Mouse (Mus musculus) forebrain, embryonic 14.5 days (tissue): ENCODE measurements around the gene Clca2. TPM values are rescaled to one million over a fixed set of nuclear protein-coding genes. Genes with fewer than 3 reads are reported as not detected.

Source experiments
- ATAC-seq: fragments of 200-750 bp; cut with Nextera tagmentation; 2 replicates; pipeline ENCODE4 v1.8.0; 2017; ENCODE audit warnings: mild to moderate bottlenecking, moderate library complexity
- DNase-seq: peaks from one replicate; pipeline ENCODE4 v3.0.0-alpha.2; 2015; ENCODE audit warnings: low spot score
- H3K27ac ChIP-seq: fragments of 300-500 bp; sonication (generic); 2 replicates; pipeline ENCODE4 v1.5.1; 2014; ENCODE audit warnings: low read depth, mild to moderate bottlenecking, control low read depth, low read length, moderate library complexity
- H3K27me3 ChIP-seq: fragments of 300-500 bp; sonication (generic); replicated peaks from 2 replicates; pipeline ENCODE4 v1.6.1; 2014; ENCODE audit warnings: low read length, control low read depth, mixed read lengths; ENCODE audit not compliant: control insufficient read depth, insufficient read depth
- H3K36me3 ChIP-seq: fragments of 300-500 bp; sonication (generic); 2 replicates; pipeline ENCODE4 v1.6.1; 2014; ENCODE audit warnings: low read length, control low read depth; ENCODE audit not compliant: control insufficient read depth, insufficient read depth
- H3K4me1 ChIP-seq: fragments of 300-500 bp; sonication (generic); 2 replicates; pipeline ENCODE4 v1.6.1; 2014; ENCODE audit warnings: antibody characterized with exemption, low read length, control low read depth; ENCODE audit not compliant: control insufficient read depth, insufficient read depth
- H3K4me2 ChIP-seq: fragments of 300-500 bp; sonication (generic); 2 replicates; pipeline ENCODE4 v1.6.1; 2014; ENCODE audit warnings: mild to moderate bottlenecking, control low read depth, low read length
- H3K4me3 ChIP-seq: fragments of 300-500 bp; sonication (generic); 2 replicates; pipeline ENCODE4 v1.5.1; 2014; ENCODE audit warnings: low read depth, low read length, control low read depth
- H3K9ac ChIP-seq: fragments of 300-500 bp; sonication (generic); 2 replicates; pipeline ENCODE4 v1.6.1; 2014; ENCODE audit warnings: mild to moderate bottlenecking, low read length, control low read depth, moderate library complexity
- H3K9me3 ChIP-seq: fragments of 300-500 bp; sonication (generic); replicated peaks from 2 replicates; pipeline ENCODE4 v1.6.1; 2016; ENCODE audit warnings: low read length, control low read depth, mixed read lengths; ENCODE audit not compliant: control insufficient read depth
- WGBS: fragments of 180-500 bp; shearing (Covaris S2); extraction: QIAGEN DNeasy Blood & Tissue Kit; methylation state at CpG from one replicate; pipeline ENCODE4 v1.1.7; 2014; 5-methylcytosine and 5-hydroxymethylcytosine counted together
- polyA plus RNA-seq: library from polyadenylated mRNA; unstranded; fragments of >200 nt; fragmentation: Nextera tagmentation; extraction: Ambion mirVana; gene quantifications from 2 replicates; pipeline ENCODE4 v1.2.1, GENCODE M21; 2014

The Clca2 gene
- polyA plus RNA-seq, 1 experiment from 2014 or later, result 0.11 TPM

DNA sequence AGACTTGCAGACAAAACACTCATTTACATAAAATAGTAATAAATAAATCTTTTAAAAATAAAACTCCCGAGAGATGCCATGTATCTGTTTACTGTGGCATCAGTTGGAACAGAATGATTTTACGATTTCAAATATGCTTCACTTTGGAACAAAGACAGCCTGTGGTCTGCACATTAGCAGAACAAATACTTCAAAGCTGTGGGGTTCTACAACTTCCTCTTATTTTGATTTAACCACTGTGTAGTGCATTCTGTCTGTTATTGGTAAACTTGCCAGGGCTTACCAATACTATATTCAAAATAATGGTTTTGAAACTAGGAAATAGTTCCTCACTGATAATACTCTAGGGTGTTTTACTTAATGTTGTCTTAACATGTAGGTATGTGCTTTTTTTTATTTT is 27.4 kb upstream of the Clca2 start:
- no peak overlapping the region for H3K27ac ChIP-seq
- no peaks in the 10 kb centered on the region for H3K4me1 ChIP-seq
- H3K36me3 ChIP-seq, result peaks cover 24% of the 10 kb centered on the region
- ATAC-seq (no peak), DNase-seq (no peak)
- no peak overlapping the region for H3K4me2 ChIP-seq
- H3K4me3 ChIP-seq, result no peak overlapping the region
- WGBS, result 91% methylated on average over 2 of the region's 2 CpGs
- H3K9ac ChIP-seq, result no peak overlapping the region
- no peaks in the 10 kb centered on the region for H3K27me3 ChIP-seq
- no peaks in the 10 kb centered on the region for H3K9me3 ChIP-seq

GRCm38 (mm10) chr3:145119425-145119824 is 20.2 kb upstream of the Clca2 start:
- H3K9me3 ChIP-seq, result no peaks in the 10 kb centered on the region
- DNase-seq, result peak; percentile 6
- no peaks in the 10 kb centered on the region for H3K27me3 ChIP-seq
- 73% methylated on average over 7 of the region's 7 CpGs for WGBS
- peak overlapping the region; percentile 90 for H3K9ac ChIP-seq
- peak overlapping the region; percentile 83 for H3K4me2 ChIP-seq
- peaks cover 10% of the 10 kb centered on the region; the same call in 1 of the 2 replicates for H3K4me1 ChIP-seq
- peak overlapping the region; percentile 64 for H3K4me3 ChIP-seq
- H3K27ac ChIP-seq, result no peak overlapping the region
- H3K36me3 ChIP-seq, result no peaks in the 10 kb centered on the region
- no peak for ATAC-seq

GRCm38 (mm10) chr3:145119002-145119358 is 19.7 kb upstream of the Clca2 start:
- Histone ChIP-seq H3K27ac (peak overlapping the region; percentile 98; the same call in 1 of the 2 replicates), H3K4me1 (peaks cover 10% of the 10 kb centered on the region; the same call in 1 of the 2 replicates), H3K27me3 (no peaks in the 10 kb centered on the region), H3K4me2 (peak overlapping the region; percentile 83), H3K36me3 (no peaks in the 10 kb centered on the region), H3K9me3 (no peaks in the 10 kb centered on the region), H3K4me3 (peak overlapping the region; percentile 64), H3K9ac (peak overlapping the region; percentile 90)
- WGBS, result 6% methylated on average over 14 of the region's 14 CpGs
- no peak for ATAC-seq
- DNase-seq, result no peak

- Histone ChIP-seq H3K27ac (peak within 1 kb of the TSS; percentile 98), H3K9me3 (no peaks in the 10 kb centered on the region), H3K9ac (peak within 1 kb of the TSS; percentile 90), H3K27me3 (no peaks in the 10 kb centered on the region), H3K4me1 (peaks cover 10% of the 10 kb centered on the region; the same call in 1 of the 2 replicates), H3K4me3 (peak within 1 kb of the TSS; percentile 64), H3K36me3 (no peaks in the 10 kb centered on the region), H3K4me2 (peak within 1 kb of the TSS; percentile 83)
- peak; percentile 98 for ATAC-seq
- under 1% methylated on average over 56 of the region's 57 CpGs for WGBS
- peak; percentile 98 for DNase-seq
These were observed 19.2 kb upstream of the Clca2 start, which contains the start of gene Odf2l for GRCm38 (mm10) chr3:145118254-145119001. Odf2l (plus strand) TSS chr3:145118588.

DNA sequence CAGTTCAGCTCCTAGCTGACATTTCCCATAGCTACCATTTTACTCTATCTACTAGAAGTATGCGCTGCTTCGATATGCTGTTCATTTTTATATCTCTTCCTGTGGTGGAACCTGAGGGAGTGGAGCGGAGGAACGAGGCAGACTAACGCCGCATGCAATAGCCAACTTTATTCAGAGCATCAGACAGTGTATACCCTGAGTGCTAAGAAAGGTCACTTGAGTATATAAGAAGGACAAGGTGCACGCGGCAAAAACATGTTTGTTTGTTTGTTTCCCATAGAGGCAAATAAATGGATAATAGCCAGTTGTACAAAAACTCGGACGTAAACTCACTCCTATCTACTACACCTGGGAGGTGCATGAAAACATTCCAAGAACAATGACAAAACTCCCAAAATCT is 18.4 kb upstream of the Clca2 start:
- Histone ChIP-seq H3K9ac (peak overlapping the region; percentile 90), H3K4me3 (peak overlapping the region; percentile 64), H3K9me3 (no peaks in the 10 kb centered on the region), H3K4me2 (peak overlapping the region; percentile 60), H3K36me3 (no peaks in the 10 kb centered on the region), H3K4me1 (peaks cover 10% of the 10 kb centered on the region; the same call in 1 of the 2 replicates), H3K27ac (peak overlapping the region; percentile 98; the same call in 1 of the 2 replicates), H3K27me3 (no peaks in the 10 kb centered on the region)
- ATAC-seq (no peak), DNase-seq (no peak)
- WGBS, result 83% methylated on average over 10 of the region's 10 CpGs

DNA sequence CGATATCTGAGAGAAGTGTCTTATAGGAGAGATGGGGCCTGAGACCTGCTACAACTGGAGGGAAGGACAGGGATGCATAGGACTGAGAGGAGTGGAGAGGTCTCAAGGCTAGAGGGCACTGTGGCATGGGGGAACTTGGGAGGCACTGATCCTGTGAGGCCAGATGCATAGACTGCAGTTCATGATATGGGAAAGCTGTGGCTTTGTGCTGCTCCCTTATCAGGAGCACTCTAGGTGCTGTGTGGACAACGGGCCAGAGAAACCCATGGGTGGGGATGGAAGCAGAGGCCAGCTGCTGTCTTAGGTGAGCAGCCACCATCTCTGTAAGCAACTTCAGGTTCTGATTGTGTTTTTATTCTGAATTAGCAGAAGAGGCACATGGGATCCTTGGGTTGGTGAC is 15.9 kb upstream of the Clca2 start:
- 88% methylated on average over 2 of the region's 2 CpGs for WGBS
- H3K36me3 ChIP-seq, result no peaks in the 10 kb centered on the region
- no peaks in the 10 kb centered on the region for H3K9me3 ChIP-seq
- H3K4me2 ChIP-seq, result no peak overlapping the region
- H3K27ac ChIP-seq, result no peak overlapping the region
- ATAC-seq (no peak), DNase-seq (no peak)
- no peak overlapping the region for H3K4me3 ChIP-seq
- H3K9ac ChIP-seq, result no peak overlapping the region
- peaks cover 10% of the 10 kb centered on the region; the same call in 1 of the 2 replicates for H3K4me1 ChIP-seq
- no peaks in the 10 kb centered on the region for H3K27me3 ChIP-seq

DNA sequence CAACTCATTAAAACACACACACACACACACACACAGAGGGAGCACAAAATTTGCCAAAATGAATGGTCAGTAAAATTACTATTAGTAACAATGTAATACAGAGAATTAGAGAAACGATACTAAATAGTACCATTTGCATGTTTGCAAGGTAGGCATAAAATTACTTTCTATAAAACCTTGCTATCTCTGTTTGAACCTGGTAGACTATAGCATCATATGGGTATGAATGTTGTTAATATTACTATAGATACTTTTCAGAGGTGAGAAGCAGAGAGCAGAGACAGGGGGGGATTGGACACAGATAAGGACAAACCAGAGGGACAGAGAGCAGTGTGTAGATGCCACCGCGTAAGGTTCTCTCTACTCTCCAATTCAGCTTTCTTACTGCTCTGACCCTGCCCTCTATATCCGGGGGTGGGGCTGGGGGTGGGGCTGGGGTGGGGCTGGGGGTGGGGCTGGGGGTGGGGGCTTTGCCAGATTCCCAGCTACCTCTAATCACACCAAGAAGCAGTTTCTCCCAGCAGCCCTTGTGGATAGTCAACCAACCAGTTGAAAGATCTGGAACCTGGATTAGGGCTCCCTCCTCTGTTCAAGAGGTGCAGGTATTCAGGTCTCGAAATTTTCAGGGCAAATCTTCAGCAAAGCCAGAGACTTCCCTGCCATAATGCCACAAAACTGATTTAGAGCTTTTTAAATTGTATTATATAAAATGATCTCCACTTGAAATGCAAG is 6.7 kb upstream of the Clca2 start:
- Histone ChIP-seq H3K27me3 (no peaks in the 10 kb centered on the region), H3K27ac (no peak overlapping the region), H3K4me2 (no peak overlapping the region), H3K9ac (no peak overlapping the region), H3K4me3 (no peak overlapping the region), H3K36me3 (no peaks in the 10 kb centered on the region), H3K4me1 (no peaks in the 10 kb centered on the region), H3K9me3 (no peaks in the 10 kb centered on the region)
- ATAC-seq (no peak), DNase-seq (no peak)
- 75% methylated on average over 5 of the region's 5 CpGs for WGBS

DNA sequence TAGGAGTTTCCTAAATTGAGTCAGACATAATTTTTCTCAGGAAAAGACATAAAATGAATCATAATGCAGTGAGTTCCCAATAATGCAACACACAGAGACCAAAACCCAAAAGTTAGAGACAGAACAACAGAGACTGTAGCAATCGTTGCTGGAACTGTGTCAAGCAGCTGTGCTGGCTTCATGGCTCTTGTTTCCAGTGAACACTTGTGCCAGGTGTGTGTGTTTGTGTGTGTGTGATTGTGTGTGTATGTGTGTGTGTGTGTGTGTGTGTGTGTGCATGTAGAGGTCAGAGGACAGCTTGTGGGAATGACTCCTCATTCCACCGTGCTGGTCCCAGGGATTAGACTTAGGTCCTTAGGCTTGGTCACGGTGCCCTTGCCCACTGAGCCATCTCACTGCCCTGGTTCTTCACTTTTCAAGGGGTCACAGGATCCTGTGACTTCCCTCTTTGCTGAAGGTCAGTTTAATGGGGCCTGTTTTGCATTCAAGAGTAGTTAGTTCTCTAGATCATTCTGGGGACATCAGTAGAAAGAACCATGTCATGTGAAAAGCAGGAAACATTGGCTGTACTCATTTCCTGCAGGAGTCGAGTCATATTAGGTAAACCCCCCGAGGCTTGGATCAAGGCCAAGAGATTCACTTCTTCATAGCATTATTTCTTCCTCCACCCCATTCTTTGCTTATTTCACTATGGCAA is 6.0 kb upstream of the Clca2 start:
- DNase-seq (no peak), ATAC-seq (no peak)
- no peak overlapping the region for H3K27ac ChIP-seq
- no peaks in the 10 kb centered on the region for H3K4me1 ChIP-seq
- no peaks in the 10 kb centered on the region for H3K36me3 ChIP-seq
- no peaks in the 10 kb centered on the region for H3K27me3 ChIP-seq
- no peaks in the 10 kb centered on the region for H3K9me3 ChIP-seq
- WGBS, result 74% methylated on average over 5 of the region's 5 CpGs
- H3K4me3 ChIP-seq, result no peak overlapping the region
- no peak overlapping the region for H3K4me2 ChIP-seq
- H3K9ac ChIP-seq, result no peak overlapping the region
